In the genomic region with DNA sequence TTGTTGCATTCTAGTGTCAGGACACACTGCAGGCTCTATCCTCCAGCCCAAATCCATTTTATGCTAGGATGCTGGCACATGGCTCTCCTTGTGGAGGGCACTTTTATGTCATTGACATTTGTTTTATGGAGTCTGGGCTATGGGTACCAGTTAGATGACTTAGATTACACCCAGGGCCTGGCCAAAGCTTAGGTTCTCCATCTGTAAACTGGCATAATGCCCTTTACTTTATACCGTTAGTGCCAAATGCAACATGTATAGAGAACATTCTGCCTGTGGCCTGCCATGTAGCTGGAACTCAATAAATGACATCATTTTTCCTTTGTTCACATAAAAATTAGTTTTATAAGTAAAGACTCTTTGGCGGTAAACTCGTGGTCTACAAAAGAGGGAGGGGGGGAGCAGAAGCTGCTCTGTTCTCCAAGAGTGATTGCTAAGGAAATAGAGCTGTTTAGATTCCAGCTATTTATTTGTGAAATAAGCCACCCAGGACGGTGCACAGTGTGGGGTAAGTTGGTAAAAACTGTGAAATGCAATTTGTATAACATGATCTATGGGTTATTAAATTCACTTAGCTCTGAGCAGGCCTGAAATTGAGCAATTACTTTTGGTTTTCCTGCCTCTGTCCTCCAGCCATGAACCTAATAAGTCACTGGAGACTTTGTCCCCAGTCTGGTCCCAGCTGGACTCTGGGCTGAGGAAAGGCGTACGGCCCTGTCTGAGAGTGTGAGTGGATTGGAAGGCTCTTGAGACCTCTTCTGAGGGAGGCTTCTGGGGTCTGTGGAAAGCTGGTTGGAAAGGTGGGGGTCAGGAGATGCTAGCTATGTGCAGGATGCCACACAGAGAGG, we compare ENCODE assay signal across 12 mouse cellular contexts.
DNase-seq lines count a peak whose midpoint lies in the region; ATAC-seq lines count a peak whose summit lies in the region.
"Had no signal": no experiment of that assay in that cellular context is flagged by ENCODE, and none has a peak within 500 bp of the region (broad histone marks: within the 10 kb centered on the region; RNA-seq: fewer than 3 reads in every experiment).

No protein-coding gene starts in this region.

- 65% methylated on average over 6 of the region's 6 CpGs for WGBS in midbrain, embryonic 15.5 days
- WGBS in midbrain, embryonic 14.5 days, result 63% methylated on average over 6 of the region's 6 CpGs

- H3K4me3 ChIP-seq in midbrain, embryonic 15.5 days, result no peak overlapping the region
- H3K4me3 ChIP-seq in midbrain, embryonic 14.5 days (replicated peaks; ENCODE audit: low read depth, low read length), result no peak overlapping the region
- H3K4me3 ChIP-seq: gastrocnemius, adult 2 months; heart, embryonic 13.5 days had no signal

- peak; percentile 18 for DNase-seq in cerebellum, adult 9-11 months
- DNase-seq in cerebellum, postnatal 36 days, result no peak
- no peak for DNase-seq in midbrain, embryonic 14.5 days
- peak; percentile 60 for DNase-seq in kidney, postnatal 10 days
- no peak for DNase-seq in adrenal gland, postnatal 14 days
- DNase-seq in B cell, adult 2 months, result no peak
- DNase-seq: cerebellum, adult 11-12 months; gastrocnemius, adult 2 months; liver, postnatal 0 days had no signal

- no peaks in the 10 kb centered on the region for H3K9me3 ChIP-seq in midbrain, embryonic 15.5 days
- H3K9me3 ChIP-seq in midbrain, embryonic 14.5 days (ENCODE audit: control insufficient read depth, low read length), result no peaks in the 10 kb centered on the region
- H3K9me3 ChIP-seq: heart, embryonic 13.5 days had no signal

- H3K36me3 ChIP-seq in midbrain, embryonic 15.5 days (replicated peaks), result no peaks in the 10 kb centered on the region
- no peaks in the 10 kb centered on the region for H3K36me3 ChIP-seq in midbrain, embryonic 14.5 days (ENCODE audit: control insufficient read depth, insufficient read depth, low read length)
- H3K36me3 ChIP-seq: heart, embryonic 13.5 days had no signal

- 0 out of 2 replicates have a peak, but pooled peaks have one; percentile 30 for ATAC-seq in midbrain, embryonic 15.5 days (replicated peaks)
- no peak for ATAC-seq in midbrain, embryonic 14.5 days (ENCODE audit: low FRiP score, low TSS enrichment)
- no peak for ATAC-seq in frontal cortex, adult (ENCODE audit: low TSS enrichment)
- ATAC-seq: liver, postnatal 0 days had no signal

- no peak overlapping the region for H3K4me2 ChIP-seq in midbrain, embryonic 15.5 days
- no peak overlapping the region for H3K4me2 ChIP-seq in midbrain, embryonic 14.5 days (ENCODE audit: low read length)
- H3K4me2 ChIP-seq: heart, embryonic 13.5 days had no signal

- H3K27me3 ChIP-seq in midbrain, embryonic 15.5 days (replicated peaks), result no peaks in the 10 kb centered on the region
- H3K27me3 ChIP-seq in midbrain, embryonic 14.5 days (ENCODE audit: control insufficient read depth, insufficient read depth, low read length), result no peaks in the 10 kb centered on the region
- H3K27me3 ChIP-seq: heart, embryonic 13.5 days had no signal

- peaks cover 26% of the 10 kb centered on the region for H3K4me1 ChIP-seq in midbrain, embryonic 15.5 days
- peaks cover 40% of the 10 kb centered on the region for H3K4me1 ChIP-seq in midbrain, embryonic 14.5 days (ENCODE audit: control insufficient read depth, insufficient read depth, low read length)

- no peak overlapping the region for H3K9ac ChIP-seq in midbrain, embryonic 15.5 days
- no peak overlapping the region for H3K9ac ChIP-seq in midbrain, embryonic 14.5 days (replicated peaks; ENCODE audit: low read length)
- H3K9ac ChIP-seq: heart, embryonic 13.5 days; liver, postnatal 0 days had no signal

- no peak overlapping the region for H3K27ac ChIP-seq in midbrain, embryonic 15.5 days
- H3K27ac ChIP-seq in midbrain, embryonic 14.5 days (replicated peaks; ENCODE audit: low read depth, low read length), result no peak overlapping the region
- H3K27ac ChIP-seq: gastrocnemius, adult 2 months; heart, embryonic 13.5 days had no signal

Comparison
In these comparisons a context has a peak if more than half of its experiments do, and no peak if none do; other contexts are left out.
1. DNase-seq: peak in cerebellum, adult 9-11 months (single experiment) and kidney, postnatal 10 days (single experiment); none in cerebellum, postnatal 36 days (0 of 2), midbrain, embryonic 14.5 days (single experiment), adrenal gland, postnatal 14 days (single experiment) and B cell, adult 2 months (0 of 2).